Mouse (Mus musculus) hindbrain, postnatal 0 days (tissue): ENCODE results near the gene Lonp2. TPM values are rescaled to one million over a fixed set of nuclear protein-coding genes. Genes with fewer than 3 reads are reported as not detected.

Experiments
- ATAC-seq: fragments of 200-750 bp; cut with Nextera tagmentation; 2 replicates; pipeline ENCODE4 v1.8.0; 2017; ENCODE audit warnings: mild to moderate bottlenecking, moderate TSS enrichment, moderate library complexity
- DNase-seq: peaks from one replicate; pipeline ENCODE4 v3.0.0-alpha.2; 2015; ENCODE audit warnings: low spot score
- H3K27ac ChIP-seq: fragments of 300-500 bp; sonication (generic); 2 replicates; pipeline ENCODE4 v1.5.1; 2014; ENCODE audit warnings: mild to moderate bottlenecking
- H3K27me3 ChIP-seq: fragments of 300-500 bp; sonication (generic); 2 replicates; pipeline ENCODE4 v1.6.1; 2014; ENCODE audit warnings: low read length, mixed read lengths; ENCODE audit not compliant: insufficient read depth
- H3K36me3 ChIP-seq: fragments of 300-500 bp; sonication (generic); 2 replicates; pipeline ENCODE4 v1.6.1; 2014; ENCODE audit warnings: low read length, mixed read lengths; ENCODE audit not compliant: insufficient read depth
- H3K4me1 ChIP-seq: fragments of 300-500 bp; sonication (generic); 2 replicates; pipeline ENCODE4 v1.6.1; 2014; ENCODE audit warnings: antibody characterized with exemption, low read length, mixed read lengths; ENCODE audit not compliant: insufficient read depth
- H3K4me2 ChIP-seq: fragments of 300-500 bp; sonication (generic); 2 replicates; pipeline ENCODE4 v1.6.1; 2014; ENCODE audit warnings: low read depth, mild to moderate bottlenecking, low read length, moderate library complexity, mixed read lengths
- H3K4me3 ChIP-seq: fragments of 300-500 bp; sonication (generic); 2 replicates; pipeline ENCODE4 v1.5.1; 2014; ENCODE audit warnings: low read length
- H3K9ac ChIP-seq: fragments of 300-500 bp; sonication (generic); replicated peaks from 2 replicates; pipeline ENCODE4 v1.6.1; 2014; ENCODE audit warnings: mild to moderate bottlenecking, low read length, moderate library complexity, mixed read lengths
- H3K9me3 ChIP-seq: fragments of 300-500 bp; sonication (generic); 2 replicates; pipeline ENCODE4 v1.6.1; 2016; ENCODE audit warnings: low read length, mixed read lengths
- CTCF ChIP-seq: IDR thresholded peaks from 2 replicates; pipeline ENCODE4 v1.5.1; 2016; ENCODE audit warnings: antibody characterized with exemption, control low read depth, low read depth
- WGBS: fragments of 180-500 bp; shearing (Covaris S2); extraction: QIAGEN DNeasy Blood & Tissue Kit; methylation state at CpG from one replicate; pipeline ENCODE4 v1.1.7; 2014; 5-methylcytosine and 5-hydroxymethylcytosine counted together
- polyA plus RNA-seq: library from polyadenylated mRNA; unstranded; fragments of >200 nt; fragmentation: Nextera tagmentation; extraction: Ambion mirVana; gene quantifications from 2 replicates; pipeline ENCODE4 v1.2.1, GENCODE M21; 2015
- total RNA-seq: library from RNA; depleted of rRNA; stranded (reverse); fragments of >200 nt; gene quantifications from 2 replicates; pipeline ENCODE4 v1.2.3, GENCODE M21; 2014; rRNA removed

The Lonp2 gene
- total RNA-seq, result 55.4 and 58.8 TPM in 2 replicates
- polyA plus RNA-seq, result 65.2 and 68.3 TPM in 2 replicates

- peak within 1 kb of the TSS; percentile 92 for H3K4me3 ChIP-seq
- H3K36me3 ChIP-seq, result no peaks in the 10 kb centered on the region
- peak within 1 kb of the TSS; percentile 74 for H3K4me2 ChIP-seq
- peak within 1 kb of the TSS; percentile 68 for H3K9ac ChIP-seq
- no peaks in the 10 kb centered on the region for H3K9me3 ChIP-seq
- under 1% methylated on average over 55 of the region's 62 CpGs for WGBS
- no peaks in the 10 kb centered on the region for H3K27me3 ChIP-seq
- ATAC-seq (peak; percentile 100), DNase-seq (peak; percentile 98)
- 0 out of 2 replicates have a peak, but pooled peaks cover 3% of the 10 kb centered on the region for H3K4me1 ChIP-seq
- no peak for TF ChIP-seq CTCF
- H3K27ac ChIP-seq, result peak within 1 kb of the TSS; percentile 87
Measured at GRCm38 (mm10) chr8:86623911-86624731, at the start of gene Lonp2. Lonp2 (plus strand) TSS chr8:86624043.

GRCm38 (mm10) chr8:86577547-86577946 lies 46.3 kb upstream of the Lonp2 start:
- DNase-seq, result no peak
- no peak overlapping the region for H3K27ac ChIP-seq
- no peak for TF ChIP-seq CTCF

GRCm38 (mm10) chr8:86578076-86578475 lies 45.8 kb upstream of the Lonp2 start:
- no peak overlapping the region for H3K27ac ChIP-seq
- peak overlapping the region; percentile 27; the same call in 1 of the 2 replicates for H3K4me2 ChIP-seq
- H3K9me3 ChIP-seq, result no peaks in the 10 kb centered on the region
- DNase-seq (peak; percentile 82), ATAC-seq (peak; percentile 55)
- no peak overlapping the region for H3K4me3 ChIP-seq
- H3K4me1 ChIP-seq, result peaks cover 6% of the 10 kb centered on the region; the same call in 1 of the 2 replicates
- H3K27me3 ChIP-seq, result no peaks in the 10 kb centered on the region
- no peaks in the 10 kb centered on the region for H3K36me3 ChIP-seq
- TF ChIP-seq CTCF, result no peak
- WGBS, result 28% methylated on average over 9 of the region's 9 CpGs
- H3K9ac ChIP-seq, result no peak overlapping the region

More at GRCm38 (mm10) chr8:86577547-86577946, 46.3 kb upstream of the Lonp2 start:
- 70% methylated on average over 8 of the region's 8 CpGs for WGBS
- H3K4me3 ChIP-seq, result no peak overlapping the region
- no peaks in the 10 kb centered on the region for H3K27me3 ChIP-seq
- H3K4me2 ChIP-seq, result no peak overlapping the region
- H3K9ac ChIP-seq, result no peak overlapping the region
- H3K9me3 ChIP-seq, result no peaks in the 10 kb centered on the region
- peaks cover 6% of the 10 kb centered on the region; the same call in 1 of the 2 replicates for H3K4me1 ChIP-seq
- H3K36me3 ChIP-seq, result no peaks in the 10 kb centered on the region
- no peak for ATAC-seq

- ATAC-seq, result no peak
- no peak overlapping the region for H3K27ac ChIP-seq
- no peaks in the 10 kb centered on the region for H3K9me3 ChIP-seq
- H3K9ac ChIP-seq, result no peak overlapping the region
- no peak for DNase-seq
- H3K27me3 ChIP-seq, result no peaks in the 10 kb centered on the region
- peaks cover 6% of the 10 kb centered on the region; the same call in 1 of the 2 replicates for H3K4me1 ChIP-seq
- H3K4me2 ChIP-seq, result no peak overlapping the region
- TF ChIP-seq CTCF, result no peak
- H3K36me3 ChIP-seq, result no peaks in the 10 kb centered on the region
- H3K4me3 ChIP-seq, result no peak overlapping the region
- 69% methylated on average over 8 of the region's 8 CpGs for WGBS
Measured at GRCm38 (mm10) chr8:86578693-86579092, 45.1 kb upstream of the Lonp2 start.

GRCm38 (mm10) chr8:86580458-86580857 lies 43.4 kb upstream of the Lonp2 start, which contains the start of gene Abcc12:
Abcc12 (minus strand) TSS chr8:86580686.
- Histone ChIP-seq H3K4me1 (peaks cover 6% of the 10 kb centered on the region; the same call in 1 of the 2 replicates), H3K9ac (no peak within 1 kb of the TSS), H3K9me3 (no peaks in the 10 kb centered on the region), H3K27me3 (no peaks in the 10 kb centered on the region), H3K4me2 (no peak within 1 kb of the TSS), H3K36me3 (no peaks in the 10 kb centered on the region), H3K27ac (no peak within 1 kb of the TSS), H3K4me3 (no peak within 1 kb of the TSS)
- TF ChIP-seq CTCF, result no peak
- ATAC-seq (no peak), DNase-seq (no peak)

- peak; percentile 74 for TF ChIP-seq CTCF
- WGBS, result 75% methylated on average over 4 of the region's 4 CpGs
- ATAC-seq (no peak), DNase-seq (peak; percentile 82)
- Histone ChIP-seq H3K4me3 (no peak overlapping the region), H3K9ac (no peak overlapping the region), H3K4me1 (peaks cover 6% of the 10 kb centered on the region; the same call in 1 of the 2 replicates), H3K27me3 (no peaks in the 10 kb centered on the region), H3K27ac (no peak overlapping the region), H3K4me2 (no peak overlapping the region), H3K36me3 (no peaks in the 10 kb centered on the region), H3K9me3 (no peaks in the 10 kb centered on the region)
Measured at GRCm38 (mm10) chr8:86581921-86582331, 41.9 kb upstream of the Lonp2 start.
